Mouse (Mus musculus) heart, adult 11 months (tissue): ENCODE data around the gene 4930595D18Rik.

Experiments
- DNase-seq: peaks from one replicate; pipeline ENCODE4 v3.0.0; 2022

4930595D18Rik gene

DNA sequence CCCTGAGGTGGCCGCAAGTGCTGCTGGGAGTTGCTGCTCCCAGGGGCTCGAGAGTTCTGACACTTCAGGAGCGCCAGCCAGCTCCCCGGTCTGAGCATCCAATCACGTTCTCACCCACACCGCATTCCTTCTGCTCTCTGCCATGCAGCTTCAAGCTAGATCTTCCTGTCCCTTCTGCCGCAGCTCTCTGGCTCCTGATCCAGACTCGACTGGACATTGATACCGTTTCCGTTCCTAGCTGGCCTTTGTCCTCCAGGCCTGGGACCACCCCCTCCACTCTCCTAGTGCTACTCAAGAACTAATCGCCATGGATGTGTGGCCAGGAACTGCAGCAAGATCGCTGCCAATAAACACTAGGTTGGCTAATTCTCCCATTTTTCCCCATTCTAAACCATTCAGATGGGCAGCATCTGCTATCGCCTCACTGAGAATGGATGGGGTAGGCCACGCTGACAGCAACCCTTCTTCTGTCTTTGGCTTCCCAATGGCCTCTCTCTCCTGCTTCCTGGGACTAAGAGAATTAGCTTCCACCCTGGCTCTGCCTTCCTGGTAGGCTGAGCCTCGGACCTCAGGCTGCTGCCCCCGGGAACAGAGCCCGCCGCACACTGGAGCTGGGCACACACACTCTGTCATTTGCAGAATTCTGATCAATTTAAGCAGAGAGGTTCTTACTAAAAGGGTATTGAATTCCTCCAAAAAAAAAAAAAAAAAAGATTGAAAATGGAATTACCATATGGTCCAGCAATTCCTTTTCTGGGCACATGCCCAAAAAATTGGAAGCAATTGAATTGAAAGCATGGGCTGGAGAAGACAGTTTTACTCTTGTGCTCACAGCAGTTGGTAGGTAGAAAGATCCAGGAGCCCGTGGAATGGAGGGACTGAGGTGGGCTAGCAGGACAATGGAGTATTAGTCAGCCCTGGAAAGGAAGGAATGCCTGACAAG is 49.2 kb downstream of the 4930595D18Rik start:
- DNase-seq: peak; percentile 96

- no peak for DNase-seq
These were observed 50.1 kb downstream of the 4930595D18Rik start for GRCm38 (mm10) chr12:111134169-111134568.

GRCm38 (mm10) chr12:111125666-111126065 is 58.6 kb downstream of the 4930595D18Rik start:
- DNase-seq: no peak

- DNase-seq: no peak
These were observed 59.6 kb downstream of the 4930595D18Rik start for GRCm38 (mm10) chr12:111124601-111125260.

DNA sequence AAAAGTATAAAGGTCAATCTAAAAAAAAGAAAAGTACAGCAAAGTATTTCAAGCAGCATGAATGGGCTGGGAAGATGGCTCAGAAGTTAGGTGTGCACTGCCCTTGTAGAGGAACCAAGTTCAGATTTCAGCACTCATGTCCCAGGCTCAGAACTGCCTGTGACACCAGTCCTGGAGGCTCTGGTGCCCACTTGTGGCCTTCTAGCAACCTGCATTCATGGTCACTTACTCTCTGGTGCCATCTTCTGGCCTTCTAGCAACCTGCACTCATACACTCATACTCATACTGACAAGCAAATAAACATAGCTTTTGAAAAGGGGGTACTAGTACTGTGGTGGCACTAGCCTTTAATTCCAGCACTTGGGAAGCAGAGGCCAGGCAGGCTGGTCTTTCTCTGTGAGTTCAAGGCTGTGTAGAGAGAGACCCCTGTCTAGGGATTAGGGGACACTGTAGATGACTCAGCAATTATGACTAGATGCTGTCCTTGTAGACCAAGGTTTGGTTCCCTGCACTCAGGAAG is 61.9 kb downstream of the 4930595D18Rik start:
- DNase-seq: no peak

GRCm38 (mm10) chr12:111120976-111121645 is 63.2 kb downstream of the 4930595D18Rik start:
- DNase-seq: no peak

GRCm38 (mm10) chr12:111119506-111120085 is 64.7 kb downstream of the 4930595D18Rik start:
- DNase-seq: no peak

DNA sequence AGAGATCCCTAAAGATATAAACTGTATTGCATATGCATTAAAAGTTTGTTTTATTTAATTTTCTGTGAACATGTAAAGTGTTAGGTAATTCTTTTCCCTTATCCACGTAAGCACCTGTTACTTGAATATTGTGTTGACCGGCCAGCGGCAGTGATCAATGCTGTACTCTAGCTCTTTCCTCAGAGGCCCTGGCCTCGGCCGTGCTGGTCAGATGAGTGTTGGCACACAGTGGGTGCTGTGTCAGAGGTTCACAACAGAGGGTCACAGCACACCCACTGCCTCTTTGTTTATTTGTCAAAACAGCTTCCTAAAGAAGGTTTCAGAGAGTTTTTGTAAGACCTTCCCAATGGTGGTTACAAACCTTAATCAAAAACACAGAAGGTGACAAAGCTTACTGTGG is 69.7 kb downstream of the 4930595D18Rik start:
- no peak for DNase-seq

GRCm38 (mm10) chr12:111111176-111111575 is 73.1 kb downstream of the 4930595D18Rik start:
- DNase-seq: no peak
